Mouse (Mus musculus) embryonic stem cell, embryonic (primary cell): ENCODE results near the gene Mmaa.

Experiments
- CTCF ChIA-PET, 4 experiments: fragments of 300-600 bp in 2 of 4; fragments of 350-600 bp in 2 of 4; sonication (Branson Sonifier 250); formaldehyde crosslinking; loops; one replicate each; lab custom pipeline; 2022; ENCODE audit warnings: inconsistent platforms in 2 of 4; lab: Charles Lee
- POLR2A ChIA-PET, 4 experiments: fragments of 300-600 bp in 2 of 4; fragments of 350-600 bp in 2 of 4; sonication (Branson Sonifier 250); formaldehyde crosslinking; loops; one replicate each; lab custom pipeline; 2022; ENCODE audit warnings: antibody characterized with exemption in 4 of 4, inconsistent platforms in 1 of 4; lab: Charles Lee

Mmaa gene

DNA sequence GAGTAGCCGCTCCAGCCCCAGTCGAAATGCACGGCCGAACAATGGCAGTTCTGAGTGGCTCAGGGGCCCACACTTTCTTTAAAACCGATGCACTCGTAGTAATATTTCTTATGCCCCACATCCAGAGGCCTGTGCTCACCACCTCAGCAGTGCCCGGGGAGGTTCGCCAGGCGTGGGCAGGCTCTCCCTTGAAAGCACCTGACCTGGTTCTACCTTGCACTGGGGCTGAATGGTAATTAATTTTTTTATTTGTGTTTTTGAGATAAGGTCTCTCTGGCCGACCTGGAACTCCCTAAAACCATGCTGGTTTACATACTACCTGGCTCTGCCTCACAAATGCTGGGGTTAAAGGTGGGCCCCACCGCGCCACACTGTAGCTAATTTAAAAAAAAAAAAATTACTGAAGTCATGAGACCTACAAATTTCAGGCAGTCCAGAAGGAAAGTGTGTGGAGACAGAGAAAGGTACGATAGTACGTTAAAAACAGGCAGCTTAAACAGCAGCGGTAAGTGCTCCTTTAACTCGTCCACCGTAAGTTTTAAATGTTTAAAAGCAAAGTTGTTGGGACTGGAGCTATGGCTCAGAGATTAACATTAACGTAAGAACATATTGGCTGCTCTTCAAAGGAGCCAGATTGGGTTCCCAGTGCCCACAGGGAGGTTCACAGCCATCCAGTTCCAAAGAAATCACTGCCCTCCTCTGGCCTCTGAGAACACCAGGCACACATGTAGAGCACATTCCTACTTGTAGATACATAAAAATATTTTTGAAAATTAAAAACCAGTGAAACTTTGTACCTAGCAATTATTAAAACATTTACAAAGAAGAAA is 754 bp upstream of the Mmaa start:
- POLR2A ChIA-PET, result interaction anchor here in 3 of 4 experiments (0.6 to 2.2 kb wide), 12 partner anchors 10 to 854 kb away, joined by 3 to 12 read pairs (median 3); partner anchors contain the start of gene Zfp827 (in 1 of the 3)
- CTCF ChIA-PET, result interaction anchor here in 2 of 4 experiments (0.6 to 0.7 kb wide), 2 partner anchors 695 to 833 kb away, joined by 3 to 4 read pairs; no protein-coding TSS in a partner anchor

DNA sequence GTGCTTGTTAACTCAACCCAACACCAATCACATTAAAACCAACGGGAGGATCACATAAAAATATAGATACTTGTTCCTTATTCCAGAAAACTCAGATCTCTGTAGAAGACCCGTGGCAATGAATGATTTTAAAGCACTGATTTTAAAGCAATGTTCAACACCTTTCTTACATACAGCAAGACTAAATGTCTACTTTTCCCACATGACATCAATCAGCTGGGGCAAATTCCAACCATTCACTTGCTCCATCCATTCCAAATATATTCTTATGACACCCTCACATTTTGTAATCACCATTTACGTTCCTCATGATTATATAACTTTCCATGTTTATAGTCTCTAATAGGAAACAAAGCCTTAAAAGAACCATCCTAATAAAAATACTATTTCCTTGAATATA is 896 bp downstream of the Mmaa start:
- POLR2A ChIA-PET, result interaction anchor here in 3 of 4 experiments (0.5 to 2.2 kb wide), 12 partner anchors 8 to 388 kb away, joined by 3 to 12 read pairs (median 4); partner anchors contain the start of gene Smad1 (in 1 of the 3)
- CTCF ChIA-PET, result interaction anchor here in 2 of 4 experiments (0.5 to 0.7 kb wide), 2 partner anchors 269 to 345 kb away, joined by 3 to 7 read pairs; no protein-coding TSS in a partner anchor

DNA sequence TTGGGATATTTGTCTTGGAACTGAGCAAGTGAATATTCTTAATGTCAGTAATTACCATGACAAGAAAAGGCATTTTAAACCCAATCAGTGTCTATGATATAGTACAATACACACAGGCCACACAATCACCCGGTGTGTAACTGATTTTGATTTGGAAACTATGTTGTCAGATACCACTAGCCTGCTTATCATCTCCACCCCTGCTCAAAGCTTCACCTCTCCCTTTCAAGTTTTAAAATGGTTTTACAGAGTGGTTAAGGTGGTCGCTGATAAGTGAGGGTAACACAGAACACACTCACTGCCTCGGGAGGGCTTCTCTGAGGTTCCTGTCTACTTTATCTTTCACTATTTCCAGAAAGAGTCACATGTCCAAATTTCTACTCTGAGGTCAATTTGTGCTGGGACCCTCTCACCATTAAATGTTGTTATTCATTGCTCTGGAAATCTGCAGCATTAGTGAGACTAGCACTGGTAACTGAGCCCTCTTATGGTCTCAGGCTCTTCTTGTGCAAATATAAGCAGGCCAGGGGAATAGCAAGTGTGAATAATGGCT is 1.9 kb downstream of the Mmaa start:
- CTCF ChIA-PET, result no interaction called here

DNA sequence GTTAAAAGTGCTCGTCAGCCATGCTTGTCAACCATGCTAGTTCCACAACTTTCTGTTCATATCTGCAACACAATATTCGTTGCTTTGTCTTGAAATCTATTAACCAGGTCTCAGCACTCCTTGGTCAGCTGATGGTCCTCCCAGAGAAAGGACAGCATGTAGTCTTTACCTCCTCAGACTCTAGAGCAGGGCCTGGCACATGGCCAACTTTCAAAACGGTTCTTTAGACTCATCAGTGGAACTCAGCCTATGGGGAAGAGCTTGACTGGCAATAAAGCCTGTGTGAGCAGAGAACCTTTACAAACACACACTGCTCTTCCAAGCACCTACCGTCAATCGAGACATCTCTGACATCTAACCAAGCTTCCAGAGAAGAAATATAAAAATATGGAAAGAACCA is 5.1 kb downstream of the Mmaa start:
- POLR2A ChIA-PET, result no interaction called here
- CTCF ChIA-PET, result no interaction called here

More for the DNA sequence above, 1.9 kb downstream of the Mmaa start:
- POLR2A ChIA-PET, result interaction anchor here in 1 of 4 experiments (0.6 kb wide), 1 partner anchor 1550 kb away, joined by 3 read pairs; no protein-coding TSS in a partner anchor

DNA sequence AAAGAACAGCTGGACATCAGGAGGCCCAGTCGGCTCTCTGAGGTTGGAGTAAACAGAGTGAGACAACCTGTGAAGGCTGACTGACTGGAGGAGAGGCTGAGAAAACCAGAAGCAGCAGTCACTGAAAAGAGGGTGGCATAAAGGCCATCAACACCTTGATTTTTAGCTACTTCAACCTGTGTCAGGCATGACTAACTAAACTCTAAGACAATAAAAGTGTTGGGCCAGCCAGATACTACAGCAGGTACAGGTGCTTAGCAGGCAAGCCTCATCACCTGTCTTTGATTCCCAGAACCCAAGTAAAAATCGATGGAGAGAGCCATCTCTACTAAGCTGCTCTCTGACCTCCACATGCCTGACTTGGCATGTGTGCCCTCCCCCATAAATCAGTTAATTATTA is 6.1 kb downstream of the Mmaa start:
- CTCF ChIA-PET, result no interaction called here

DNA sequence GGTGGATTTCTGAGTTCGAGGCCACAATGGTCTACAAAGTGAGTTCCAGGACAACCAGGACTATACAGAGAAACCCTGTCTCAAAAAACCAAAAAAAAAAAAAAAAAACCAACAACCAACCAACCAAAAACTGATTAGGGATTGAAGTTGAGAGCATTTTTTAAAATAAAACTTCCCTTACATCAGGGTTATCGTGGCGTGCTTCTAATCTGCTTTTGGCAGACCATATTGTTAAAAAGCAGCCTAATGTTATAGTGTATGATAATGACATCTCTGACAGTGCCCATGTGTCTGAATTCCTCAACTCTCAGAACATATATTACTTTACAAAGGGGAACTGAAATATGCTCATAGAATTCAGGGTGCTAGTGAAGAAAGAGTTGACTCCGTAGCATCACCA is 6.5 kb downstream of the Mmaa start:
- ChIA-PET CTCF (interaction anchor here in 1 of 4 experiments (0.7 kb wide), 1 partner anchor 885 kb away, joined by 4 read pairs; no protein-coding TSS in a partner anchor), POLR2A (interaction anchor here in 1 of 4 experiments (0.7 kb wide), 1 partner anchor 114 kb away, joined by 4 read pairs; no protein-coding TSS in a partner anchor)

More for the DNA sequence above, 6.1 kb downstream of the Mmaa start:
- POLR2A ChIA-PET, result no interaction called here

DNA sequence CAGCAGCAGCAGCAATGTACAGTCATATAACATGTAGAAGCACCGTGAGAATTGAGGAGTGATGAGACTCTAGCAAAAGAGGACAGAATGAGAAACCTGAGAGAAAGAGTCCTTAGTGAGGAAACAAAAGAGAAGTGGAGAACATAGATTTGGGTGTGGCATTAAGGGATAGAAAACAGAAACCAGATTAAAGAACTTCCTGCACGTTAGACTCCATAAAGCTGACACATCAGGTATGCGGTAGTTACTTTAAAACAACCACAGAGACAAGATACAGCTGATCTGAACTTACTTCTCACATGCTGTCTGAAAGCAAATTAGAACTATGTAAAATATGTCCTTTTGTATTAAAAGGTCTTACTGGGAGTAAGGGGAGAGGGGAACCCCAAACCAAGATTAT is 8.3 kb downstream of the Mmaa start:
- POLR2A ChIA-PET, result interaction anchor here in 1 of 4 experiments (1.4 kb wide), 1 partner anchor 8 kb away, joined by 4 read pairs; the partner anchor contains the start of gene Mmaa

DNA sequence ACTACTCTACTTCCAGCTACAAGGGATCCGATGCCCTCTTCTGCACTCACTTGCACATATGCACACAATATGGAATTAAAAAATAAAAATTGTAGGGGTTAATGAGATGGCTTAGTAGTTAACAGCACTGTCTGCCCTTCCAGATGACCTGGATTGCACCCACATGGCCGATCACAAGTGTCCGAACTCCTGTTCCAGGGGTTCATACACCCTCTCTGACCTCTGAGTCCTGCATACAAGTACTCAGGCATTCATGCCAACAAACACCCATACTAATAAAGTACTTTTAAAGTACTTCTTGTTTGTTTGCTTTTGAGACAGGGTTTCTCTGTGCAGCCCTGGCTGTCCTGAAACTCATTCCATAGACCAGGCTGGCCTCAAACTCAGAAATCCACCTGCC is 10.1 kb downstream of the Mmaa start:
- CTCF ChIA-PET, result no interaction called here

More for the DNA sequence above, 8.3 kb downstream of the Mmaa start:
- CTCF ChIA-PET, result no interaction called here

DNA sequence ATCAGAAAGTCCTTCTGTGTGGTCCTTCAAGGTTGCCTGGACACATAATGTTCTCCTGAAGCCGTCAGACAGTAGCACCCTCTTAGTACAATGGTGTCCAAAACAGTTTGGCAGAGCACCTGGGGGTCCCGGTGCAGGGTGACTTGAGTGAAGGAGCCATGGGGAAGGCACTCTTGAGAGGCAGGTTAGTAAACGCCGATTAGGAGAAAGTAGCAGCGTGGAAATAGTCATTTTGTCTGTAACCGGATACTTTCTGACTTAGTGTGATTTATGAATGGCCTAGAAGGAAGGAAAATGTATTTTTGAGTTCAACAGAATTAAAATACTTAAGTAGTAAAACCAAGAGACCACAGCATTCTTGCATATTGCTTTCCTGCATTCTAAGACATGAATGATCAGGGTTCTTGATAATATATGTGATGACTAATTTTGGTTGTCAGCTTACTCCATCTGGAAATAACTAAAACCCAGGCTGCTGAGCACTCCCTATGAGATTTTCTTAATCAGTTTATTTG is 13.3 kb downstream of the Mmaa start:
- POLR2A ChIA-PET, result no interaction called here

More for the DNA sequence above, 10.1 kb downstream of the Mmaa start:
- POLR2A ChIA-PET, result interaction anchor here in 1 of 4 experiments (0.9 kb wide), 1 partner anchor 46 kb away, joined by 3 read pairs; no protein-coding TSS in a partner anchor

DNA sequence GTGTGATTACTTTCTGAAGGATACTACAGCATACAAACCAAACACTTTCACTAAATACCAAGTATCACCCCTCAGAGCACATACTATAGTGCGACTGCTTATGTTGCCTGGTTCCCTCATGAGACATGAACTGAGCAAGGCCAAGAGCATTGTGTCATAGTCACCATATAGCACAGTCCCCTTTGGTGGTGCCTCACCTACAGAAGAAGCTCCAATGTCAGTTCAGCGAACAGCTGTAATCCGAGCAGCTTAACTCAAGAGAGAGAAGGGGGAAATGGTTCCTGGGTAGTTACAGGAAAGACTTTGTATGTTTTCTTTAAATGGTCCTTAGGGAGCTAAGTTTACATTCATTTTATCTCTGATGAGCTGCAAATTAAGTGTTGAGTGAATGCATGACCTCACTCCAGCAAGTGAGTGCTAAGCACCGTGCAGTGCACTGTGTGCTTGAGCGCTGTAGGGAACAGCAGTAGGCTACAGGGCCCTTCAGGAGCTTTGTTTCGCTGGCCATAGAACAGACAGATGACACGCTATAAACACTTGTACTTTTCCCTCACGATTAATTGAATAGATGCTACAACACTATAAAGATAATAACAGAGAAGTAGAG is 17.4 kb downstream of the Mmaa start:
- POLR2A ChIA-PET, result interaction anchor here in 1 of 4 experiments (0.6 kb wide), 1 partner anchor 535 kb away, joined by 3 read pairs; no protein-coding TSS in a partner anchor
- CTCF ChIA-PET, result interaction anchor here in 1 of 4 experiments (0.5 kb wide), 1 partner anchor 326 kb away, joined by 3 read pairs; no protein-coding TSS in a partner anchor

More for the DNA sequence above, 13.3 kb downstream of the Mmaa start:
- CTCF ChIA-PET, result no interaction called here

DNA sequence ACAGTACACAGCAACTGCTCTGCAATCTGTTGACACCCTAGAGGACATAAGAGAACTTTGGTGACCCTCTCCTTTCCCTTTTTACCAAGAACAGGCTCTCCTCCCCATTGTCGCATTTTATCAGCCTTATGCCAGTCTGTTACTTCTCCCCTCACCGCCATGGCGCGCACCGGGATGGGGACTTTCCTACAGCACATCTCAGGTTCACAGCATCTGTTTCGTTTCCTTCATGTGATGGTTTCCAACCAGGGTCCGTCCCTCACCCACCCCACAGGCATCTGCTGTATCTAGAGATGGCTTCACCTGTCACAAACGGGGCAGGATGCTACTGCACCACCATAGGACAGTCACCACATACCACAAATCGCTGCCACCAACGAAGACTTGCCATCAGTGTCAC is 19.8 kb downstream of the Mmaa start:
- ChIA-PET CTCF (no interaction called here), POLR2A (no interaction called here)

DNA sequence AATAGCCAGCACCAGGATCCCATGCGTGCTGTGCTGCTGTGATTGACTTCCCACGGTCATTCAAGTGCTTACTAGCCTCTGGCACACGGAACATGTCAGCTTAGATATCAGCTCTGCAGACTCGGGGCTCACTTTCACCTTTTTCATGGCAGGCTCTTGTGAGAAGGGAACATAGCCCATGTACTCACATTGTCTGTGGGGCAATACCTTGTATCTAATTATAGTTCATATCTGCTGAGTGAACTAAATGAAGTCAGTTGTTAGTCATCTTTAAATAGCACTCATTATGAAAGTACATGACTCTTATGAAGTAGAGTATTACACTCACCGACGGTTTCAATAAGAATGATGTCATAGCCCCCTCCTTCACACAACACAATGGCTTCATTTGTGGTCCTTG is 21.0 kb downstream of the Mmaa start:
- ChIA-PET CTCF (no interaction called here), POLR2A (interaction anchor here in 1 of 4 experiments (0.7 kb wide), 1 partner anchor 197 kb away, joined by 3 read pairs; no protein-coding TSS in a partner anchor)

DNA sequence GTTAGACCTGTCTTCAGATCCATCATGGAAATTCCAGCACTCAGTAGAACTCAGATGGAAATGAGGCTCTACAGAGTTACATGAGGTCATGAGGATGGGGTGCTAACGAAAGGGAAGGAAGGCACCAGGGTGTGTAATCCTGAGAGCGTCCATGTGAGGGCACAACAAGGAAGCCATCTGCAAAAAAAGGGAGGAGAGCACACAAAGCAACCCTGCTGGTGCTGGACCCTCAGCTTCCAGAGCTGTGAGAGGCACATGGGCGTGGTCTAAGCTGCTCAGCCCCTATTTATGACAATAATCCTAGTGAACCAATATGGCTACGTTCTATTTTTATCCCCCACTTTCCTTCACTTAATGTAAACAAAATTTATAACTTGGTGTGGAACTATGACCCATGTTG is 22.1 kb downstream of the Mmaa start:
- ChIA-PET CTCF (no interaction called here), POLR2A (no interaction called here)

DNA sequence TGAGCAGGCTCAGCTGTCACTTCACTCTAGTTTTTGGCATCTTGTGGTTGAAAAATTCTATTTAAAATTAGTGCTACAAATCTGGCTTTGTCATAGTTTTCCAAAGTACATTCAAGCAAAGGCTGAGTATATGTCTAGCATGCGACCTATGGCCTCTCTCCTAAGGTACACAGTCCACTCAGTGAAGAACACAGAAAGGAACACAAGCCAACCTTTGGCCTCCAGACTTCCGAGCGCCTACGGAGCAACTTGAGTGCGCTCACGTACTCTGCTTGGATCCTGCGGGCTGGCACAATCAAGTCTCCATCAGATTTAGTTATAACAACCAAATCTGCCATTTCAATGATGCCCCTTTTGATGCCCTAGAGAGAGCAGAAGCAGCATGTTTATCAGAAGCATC is 25.8 kb downstream of the Mmaa start:
- CTCF ChIA-PET, result no interaction called here

DNA sequence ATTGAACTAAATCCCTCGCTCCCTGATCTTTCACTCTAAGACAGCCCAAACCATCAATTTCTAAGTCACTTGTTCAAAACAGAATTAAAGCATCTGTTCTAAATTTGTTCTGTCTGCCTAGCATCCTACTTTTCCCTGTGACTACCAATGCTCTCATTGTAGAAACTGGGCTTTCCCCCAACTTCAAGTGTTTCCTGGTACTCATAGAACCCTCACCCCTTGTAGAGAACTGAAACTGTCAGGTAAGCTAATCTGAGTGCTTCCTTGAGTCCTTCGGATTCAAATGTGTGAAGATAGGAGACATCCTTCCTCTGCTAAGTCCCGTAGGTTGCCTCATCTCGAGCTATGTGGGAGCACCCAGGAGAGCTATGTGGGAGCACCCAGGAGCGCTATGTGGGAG is 32.8 kb downstream of the Mmaa start:
- CTCF ChIA-PET, result no interaction called here
- POLR2A ChIA-PET, result interaction anchor here in 1 of 4 experiments (1.4 kb wide), 1 partner anchor 246 kb away, joined by 3 read pairs; no protein-coding TSS in a partner anchor

More for the DNA sequence above, 25.8 kb downstream of the Mmaa start:
- POLR2A ChIA-PET, result no interaction called here

DNA sequence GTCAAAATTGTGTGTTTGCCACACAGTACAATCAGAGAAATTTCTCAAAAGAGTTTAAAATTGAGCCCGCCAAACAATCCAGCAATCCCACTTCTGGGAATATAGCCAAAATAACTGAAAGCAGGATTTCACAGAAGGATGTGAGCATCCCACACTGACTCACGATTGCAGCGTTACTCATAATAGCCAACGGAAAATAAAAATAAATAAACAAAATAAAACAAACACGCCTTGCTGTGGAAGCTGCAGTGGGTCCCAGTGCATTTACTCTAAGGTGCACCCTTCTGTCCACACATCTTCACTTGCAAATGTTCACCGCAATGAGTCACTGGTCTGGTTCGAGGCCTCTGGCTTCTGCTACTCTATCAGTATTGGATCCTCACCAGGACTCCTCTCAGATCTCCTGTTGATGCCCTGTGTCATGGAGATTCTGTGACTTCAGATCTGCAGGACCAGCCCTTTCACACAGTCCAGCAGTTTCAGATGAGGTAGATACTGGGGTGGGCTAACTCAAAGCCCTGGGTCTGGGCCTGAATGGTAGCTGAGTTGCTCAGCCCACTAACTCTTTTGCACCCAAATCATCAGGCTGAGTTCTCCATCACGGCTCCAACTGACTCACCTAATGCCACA is 38.5 kb downstream of the Mmaa start:
- POLR2A ChIA-PET, result no interaction called here

DNA sequence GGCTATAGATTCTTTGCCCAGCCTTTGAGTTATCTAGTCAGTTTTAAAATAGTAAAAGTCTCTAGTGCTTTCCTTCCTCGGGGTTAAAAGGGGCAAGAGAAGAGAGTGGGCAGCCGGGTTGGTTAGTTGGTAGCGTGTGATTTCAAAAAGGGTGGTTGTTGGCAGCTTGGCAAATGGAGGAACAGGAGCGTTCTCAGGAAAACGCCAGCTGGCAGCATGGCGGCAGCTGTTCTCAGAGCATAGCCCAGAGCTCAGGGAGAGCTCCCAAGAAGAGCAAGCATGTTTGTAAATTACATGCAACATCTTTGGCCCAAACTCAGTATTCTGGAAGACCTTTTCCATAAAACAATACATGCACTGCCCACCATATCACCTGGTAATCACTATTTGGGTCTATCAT is 41.0 kb downstream of the Mmaa start:
- ChIA-PET POLR2A (no interaction called here), CTCF (no interaction called here)

More for the DNA sequence above, 38.5 kb downstream of the Mmaa start:
- CTCF ChIA-PET, result no interaction called here

DNA sequence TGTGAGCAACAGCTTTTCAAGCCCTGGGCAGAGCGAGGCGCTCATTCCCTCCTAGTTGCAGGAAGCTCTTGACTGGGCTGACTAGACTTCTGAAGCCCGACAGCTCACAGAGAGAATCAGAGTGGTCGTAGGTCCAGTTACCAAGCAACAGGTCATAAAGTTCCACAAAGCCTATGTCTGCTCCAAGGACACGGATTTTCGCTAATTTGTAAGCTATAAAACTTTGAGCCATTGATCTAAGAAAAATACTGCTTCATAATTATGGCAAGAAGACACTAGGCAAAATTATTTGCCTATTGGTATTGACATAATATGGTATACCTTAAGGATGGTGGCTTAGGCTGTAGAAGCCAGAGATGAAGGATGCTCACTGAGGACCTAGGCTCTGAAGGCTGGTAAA is 46.3 kb downstream of the Mmaa start, which contains the start of gene 1700011L22Rik:
TSS of gene 1700011L22Rik (minus strand) at position 101 of the 400 bp plus-strand sequence.
- CTCF ChIA-PET, result no interaction called here

More for the DNA sequence above, 46.3 kb downstream of the Mmaa start, which contains the start of gene 1700011L22Rik:
- POLR2A ChIA-PET, result interaction anchor here in 2 of 4 experiments (0.6 to 0.9 kb wide), 2 partner anchors 14 to 170 kb away, joined by 3 read pairs; no protein-coding TSS in a partner anchor
